Mouse (Mus musculus) small intestine, adult 2 months (tissue): ENCODE results near the gene Fam122c. TPM values are rescaled to one million over a fixed set of nuclear protein-coding genes. Genes with fewer than 3 reads are reported as not detected.
A peak's percentile ranks its signal among the peaks of the same experiment; 100 is the strongest.

Experiments used
- H3K27ac ChIP-seq: fragments of 200-500 bp; 2 replicates; pipeline ENCODE4 v1.5.1; 2012; ENCODE audit warnings: low read depth, low read length, control low read depth, inconsistent platforms; ENCODE audit not compliant: insufficient read depth
- H3K27me3 ChIP-seq: fragments of 200-500 bp; 2 replicates; pipeline ENCODE4 v1.6.1; 2012; ENCODE audit warnings: mild to moderate bottlenecking, moderate library complexity, low read length, inconsistent platforms; ENCODE audit not compliant: control insufficient read depth, insufficient read depth
- H3K36me3 ChIP-seq: fragments of 200-500 bp; 2 replicates; pipeline ENCODE4 v1.6.1; 2012; ENCODE audit warnings: mild to moderate bottlenecking, low read length, control low read depth, inconsistent platforms; ENCODE audit not compliant: control insufficient read depth, insufficient read depth
- H3K4me1 ChIP-seq: fragments of 200-500 bp; 2 replicates; pipeline ENCODE4 v1.6.1; 2012; ENCODE audit warnings: low read length, inconsistent platforms, mixed read lengths; ENCODE audit not compliant: control insufficient read depth, insufficient read depth, insufficient read length
- H3K4me3 ChIP-seq: fragments of 200-500 bp; 2 replicates; pipeline ENCODE4 v1.5.1; 2012; ENCODE audit warnings: low read depth, mild to moderate bottlenecking, control low read depth, inconsistent platforms, low read length, moderate library complexity
- CTCF ChIP-seq: fragments of 200-500 bp; IDR thresholded peaks from 2 replicates; pipeline ENCODE4 v1.5.1; 2012; ENCODE audit warnings: low read depth, mild to moderate bottlenecking, control low read depth, inconsistent platforms, low read length, moderate library complexity, mixed read lengths; ENCODE audit not compliant: insufficient replicate concordance, insufficient read length; ENCODE audit errors: extremely low read depth
- POLR2A ChIP-seq: fragments of 200-500 bp; IDR thresholded peaks from 2 replicates; pipeline ENCODE4 v1.6.1; 2012; ENCODE audit warnings: low read depth, mild to moderate bottlenecking, control low read depth, inconsistent platforms, low read length, moderate library complexity
- WGBS: fragments of 180-500 bp; shearing (Covaris S2); methylation state at CpG from one replicate; pipeline ENCODE4 v1.1.7; 2018; 5-methylcytosine and 5-hydroxymethylcytosine counted together
- polyA plus RNA-seq: library from polyadenylated mRNA; depleted of rRNA; stranded (reverse); fragments of >200 nt; gene quantifications from 2 replicates; pipeline ENCODE4 v1.2.3, GENCODE M21; 2012

Fam122c gene
- polyA plus RNA-seq, 1 experiment, result not detected

- WGBS, result 79% methylated on average over 4 of the region's 4 CpGs
- Histone ChIP-seq H3K27ac (no peak overlapping the region), H3K4me3 (no peak overlapping the region), H3K4me1 (no peaks in the 10 kb centered on the region), H3K36me3 (no peaks in the 10 kb centered on the region), H3K27me3 (no peaks in the 10 kb centered on the region)
- TF ChIP-seq POLR2A (no peak), CTCF (no peak)
Measured at GRCm38 (mm10) chrX:53321111-53321510, 47.9 kb downstream of the Fam122c start.

- Histone ChIP-seq H3K27me3 (no peaks in the 10 kb centered on the region), H3K36me3 (no peaks in the 10 kb centered on the region), H3K4me3 (no peak overlapping the region), H3K4me1 (no peaks in the 10 kb centered on the region), H3K27ac (no peak overlapping the region)
- 61% methylated on average over 4 of the region's 4 CpGs for WGBS
- no peak for TF ChIP-seq CTCF
Measured at GRCm38 (mm10) chrX:53330396-53330795, 57.2 kb downstream of the Fam122c start.

GRCm38 (mm10) chrX:53337355-53337754 lies 64.1 kb downstream of the Fam122c start:
- Histone ChIP-seq H3K4me1 (no peaks in the 10 kb centered on the region), H3K4me3 (no peak overlapping the region), H3K27me3 (no peaks in the 10 kb centered on the region), H3K36me3 (no peaks in the 10 kb centered on the region), H3K27ac (no peak overlapping the region)
- TF ChIP-seq CTCF, result no peak
- no peak for TF ChIP-seq POLR2A

- no peaks in the 10 kb centered on the region for H3K27me3 ChIP-seq
- H3K27ac ChIP-seq, result no peak overlapping the region
- TF ChIP-seq POLR2A (no peak), CTCF (peak; percentile 60; the same call in 1 of the 2 replicates)
- 49% methylated on average over 2 of the region's 2 CpGs for whole genome bisulfite sequencing
- H3K4me3 ChIP-seq, result no peak overlapping the region
- no peaks in the 10 kb centered on the region for H3K36me3 ChIP-seq
- no peaks in the 10 kb centered on the region for H3K4me1 ChIP-seq
Measured at GRCm38 (mm10) chrX:53341531-53341930, 68.3 kb downstream of the Fam122c start.

- H3K4me3 ChIP-seq, result no peak overlapping the region
- TF ChIP-seq CTCF (no peak), POLR2A (no peak)
- no peak overlapping the region for H3K27ac ChIP-seq
- peaks cover 6% of the 10 kb centered on the region for H3K36me3 ChIP-seq
- no peaks in the 10 kb centered on the region for H3K4me1 ChIP-seq
- 90% methylated on average over 4 of the region's 4 CpGs for WGBS
- no peaks in the 10 kb centered on the region for H3K27me3 ChIP-seq
Measured at GRCm38 (mm10) chrX:53348374-53348773, 75.2 kb downstream of the Fam122c start.

GRCm38 (mm10) chrX:53364668-53365383 lies 91.6 kb downstream of the Fam122c start:
- Histone ChIP-seq H3K27me3 (no peaks in the 10 kb centered on the region), H3K4me1 (no peaks in the 10 kb centered on the region), H3K4me3 (no peak overlapping the region), H3K36me3 (no peaks in the 10 kb centered on the region), H3K27ac (no peak overlapping the region)
- TF ChIP-seq POLR2A, result no peak
- TF ChIP-seq CTCF, result no peak
- WGBS, result 69% methylated on average over 7 of the region's 7 CpGs

GRCm38 (mm10) chrX:53369534-53370365 lies 96.5 kb downstream of the Fam122c start:
- Histone ChIP-seq H3K27ac (peak overlapping the region; percentile 64), H3K4me3 (peak overlapping the region; percentile 80), H3K4me1 (no peaks in the 10 kb centered on the region), H3K36me3 (no peaks in the 10 kb centered on the region), H3K27me3 (no peaks in the 10 kb centered on the region)
- no peak for TF ChIP-seq CTCF
- TF ChIP-seq POLR2A, result no peak
- 7% methylated on average over 25 of the region's 25 CpGs for WGBS
